Mouse (Mus musculus): Measurements from ENCODE around the gene Vti1a. TPM values are rescaled to one million over a fixed set of nuclear protein-coding genes. Genes with fewer than 3 reads are reported as not detected.
A peak's percentile ranks its signal among the peaks of the same experiment; 100 is the strongest.

The Vti1a gene
- polyA plus RNA-seq, 1 experiment from 2014 or later: 28.7 TPM

DNA sequence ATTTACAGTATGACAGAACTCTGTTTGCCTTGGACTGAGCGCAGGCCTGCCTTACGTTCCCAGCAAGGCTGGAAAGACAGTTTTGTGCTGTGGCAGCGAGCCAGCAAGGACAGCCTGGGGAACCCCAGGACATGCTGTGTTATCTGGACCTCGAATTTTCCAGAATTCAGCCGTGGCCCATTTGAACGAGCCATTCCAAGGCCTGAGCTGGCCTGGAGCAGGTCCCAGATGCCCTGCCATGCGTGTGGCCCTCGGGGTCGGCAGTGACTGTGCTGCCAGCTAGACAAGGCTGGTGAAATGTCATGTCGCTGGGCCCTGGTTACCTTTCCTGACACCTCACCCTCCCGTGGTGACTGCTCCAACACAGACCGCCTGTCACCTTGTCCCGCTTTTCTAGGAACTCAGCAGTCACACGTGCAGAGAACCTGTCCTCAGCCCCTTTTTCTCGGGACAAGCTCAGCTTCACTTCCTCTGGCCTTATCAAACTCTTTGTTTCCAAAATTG is 247.1 kb downstream of the Vti1a start:
- WGBS: 62% methylated on average over 15 of the region's 15 CpGs
- Histone ChIP-seq H3K36me3 (ENCODE audit: insufficient read depth, low read length) (no peaks in the 10 kb centered on the region), H3K4me2 (replicated peaks; ENCODE audit: low read depth, low read length) (no peak overlapping the region), H3K9ac (replicated peaks; ENCODE audit: low read length) (no peak overlapping the region), H3K4me3 (ENCODE audit: low read length) (no peak overlapping the region), H3K4me1 (ENCODE audit: insufficient read depth, low read length) (peaks cover 16% of the 10 kb centered on the region; the same call in 1 of the 2 replicates), H3K27me3 (ENCODE audit: insufficient read depth, low read length) (no peaks in the 10 kb centered on the region), H3K9me3 (ENCODE audit: low read length) (no peaks in the 10 kb centered on the region), H3K27ac (ENCODE audit: low read length) (no peak overlapping the region)
- ATAC-seq (ENCODE audit: low FRiP score, low TSS enrichment): 0 out of 2 replicates have a peak, but pooled peaks have one; percentile 35

DNA sequence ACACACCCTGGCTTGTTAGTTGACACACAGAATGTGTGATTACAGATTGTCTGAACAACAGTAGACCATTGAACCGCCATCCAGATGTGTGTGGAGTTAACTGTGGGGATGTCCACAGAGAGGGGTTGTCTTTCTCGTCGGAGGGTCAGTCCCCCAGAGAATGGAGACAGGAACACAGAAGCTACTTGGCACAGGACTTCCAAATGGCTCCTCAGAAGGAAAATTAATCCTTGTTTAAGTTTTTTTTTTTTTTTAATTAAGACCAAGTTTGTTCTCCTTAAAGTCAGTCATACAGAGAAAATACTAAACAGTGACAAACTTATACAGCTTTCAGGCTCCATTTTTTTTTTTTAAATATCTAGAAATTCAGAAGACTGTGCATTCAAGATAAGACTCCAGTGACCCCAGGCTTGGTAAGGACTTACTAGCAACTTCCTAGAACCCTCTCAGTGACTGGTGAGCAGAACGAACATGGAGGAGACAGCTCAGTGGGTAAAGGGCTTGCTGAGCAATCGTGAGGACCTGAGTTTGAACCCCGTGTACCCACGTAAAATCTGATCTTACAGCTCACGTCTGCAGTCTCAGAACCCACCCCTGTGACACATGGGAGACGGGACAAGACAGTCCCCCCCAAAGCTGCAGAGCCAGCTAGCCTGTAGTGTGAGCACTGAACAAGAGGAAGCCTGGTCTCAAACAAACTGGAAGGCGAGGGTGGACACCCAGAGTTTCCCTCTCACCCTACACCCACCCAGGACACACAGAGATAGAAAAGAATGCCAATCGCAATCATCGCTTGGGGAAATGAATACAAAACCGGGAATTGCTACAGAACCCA is 248.2 kb downstream of the Vti1a start:
- 87% methylated on average over 13 of the region's 13 CpGs for WGBS
- H3K4me3 ChIP-seq (ENCODE audit: low read length): no peak overlapping the region
- no peak overlapping the region for H3K27ac ChIP-seq (ENCODE audit: low read length)
- no peaks in the 10 kb centered on the region for H3K36me3 ChIP-seq (ENCODE audit: insufficient read depth, low read length)
- no peaks in the 10 kb centered on the region for H3K27me3 ChIP-seq (ENCODE audit: insufficient read depth, low read length)
- peaks cover 16% of the 10 kb centered on the region; the same call in 1 of the 2 replicates for H3K4me1 ChIP-seq (ENCODE audit: insufficient read depth, low read length)
- no peak for ATAC-seq (ENCODE audit: low FRiP score, low TSS enrichment)
- H3K9ac ChIP-seq (replicated peaks; ENCODE audit: low read length): no peak overlapping the region
- no peak overlapping the region for H3K4me2 ChIP-seq (replicated peaks; ENCODE audit: low read depth, low read length)
- no peaks in the 10 kb centered on the region for H3K9me3 ChIP-seq (ENCODE audit: low read length)

DNA sequence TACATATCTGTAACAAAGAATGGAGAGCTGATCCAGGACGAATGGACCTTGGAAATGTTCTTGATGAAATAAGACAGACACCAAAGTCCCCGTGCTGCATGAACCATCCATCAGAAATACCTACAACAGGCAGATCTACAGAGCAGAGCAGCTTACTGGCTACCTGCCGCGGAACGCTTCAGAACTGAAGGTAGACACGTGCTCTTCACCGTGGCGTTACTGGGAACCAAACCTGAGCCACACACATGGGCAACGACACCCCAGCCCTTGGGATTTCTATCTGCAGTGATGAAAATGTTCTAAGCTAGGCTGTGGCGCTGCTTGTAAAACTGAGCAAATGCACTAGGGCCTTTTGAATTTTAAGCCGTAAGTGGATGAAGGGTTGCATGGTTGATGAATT is 249.0 kb downstream of the Vti1a start:
- WGBS: 93% methylated on average over 11 of the region's 11 CpGs
- ATAC-seq (ENCODE audit: low FRiP score, low TSS enrichment): no peak

GRCm38 (mm10) chr19:55565523-55566369 is 249.7 kb downstream of the Vti1a start:
- Histone ChIP-seq H3K9ac (replicated peaks; ENCODE audit: low read length) (no peak overlapping the region), H3K27ac (ENCODE audit: low read length) (no peak overlapping the region), H3K27me3 (ENCODE audit: insufficient read depth, low read length) (no peaks in the 10 kb centered on the region), H3K9me3 (ENCODE audit: low read length) (no peaks in the 10 kb centered on the region), H3K4me3 (ENCODE audit: low read length) (no peak overlapping the region), H3K4me1 (ENCODE audit: insufficient read depth, low read length) (peaks cover 17% of the 10 kb centered on the region), H3K36me3 (ENCODE audit: insufficient read depth, low read length) (no peaks in the 10 kb centered on the region), H3K4me2 (replicated peaks; ENCODE audit: low read depth, low read length) (no peak overlapping the region)
- WGBS: 58% methylated on average over 6 of the region's 6 CpGs
- ATAC-seq (ENCODE audit: low FRiP score, low TSS enrichment): no peak

More for the DNA sequence above, 249.0 kb downstream of the Vti1a start:
- Histone ChIP-seq H3K27me3 (ENCODE audit: insufficient read depth, low read length) (no peaks in the 10 kb centered on the region), H3K4me1 (ENCODE audit: insufficient read depth, low read length) (peaks cover 16% of the 10 kb centered on the region; the same call in 1 of the 2 replicates), H3K4me3 (ENCODE audit: low read length) (no peak overlapping the region), H3K4me2 (replicated peaks; ENCODE audit: low read depth, low read length) (no peak overlapping the region), H3K9ac (replicated peaks; ENCODE audit: low read length) (no peak overlapping the region), H3K9me3 (ENCODE audit: low read length) (no peaks in the 10 kb centered on the region), H3K27ac (ENCODE audit: low read length) (no peak overlapping the region), H3K36me3 (ENCODE audit: insufficient read depth, low read length) (no peaks in the 10 kb centered on the region)

- no peak for ATAC-seq (ENCODE audit: low FRiP score, low TSS enrichment)
- 65% methylated on average over 7 of the region's 7 CpGs for WGBS
- no peaks in the 10 kb centered on the region for H3K36me3 ChIP-seq (ENCODE audit: insufficient read depth, low read length)
- H3K9me3 ChIP-seq (ENCODE audit: low read length): no peaks in the 10 kb centered on the region
- H3K4me1 ChIP-seq (ENCODE audit: insufficient read depth, low read length): peaks cover 20% of the 10 kb centered on the region
- no peak overlapping the region for H3K4me3 ChIP-seq (ENCODE audit: low read length)
- H3K4me2 ChIP-seq (replicated peaks; ENCODE audit: low read depth, low read length): no peak overlapping the region
- no peaks in the 10 kb centered on the region for H3K27me3 ChIP-seq (ENCODE audit: insufficient read depth, low read length)
- H3K9ac ChIP-seq (replicated peaks; ENCODE audit: low read length): no peak overlapping the region
- no peak overlapping the region for H3K27ac ChIP-seq (ENCODE audit: low read length)
Observed at GRCm38 (mm10) chr19:55569114-55569513, 253.0 kb downstream of the Vti1a start.

- ATAC-seq (ENCODE audit: low FRiP score, low TSS enrichment): no peak
- Histone ChIP-seq H3K9ac (replicated peaks; ENCODE audit: low read length) (no peak overlapping the region), H3K4me2 (replicated peaks; ENCODE audit: low read depth, low read length) (no peak overlapping the region), H3K4me1 (ENCODE audit: insufficient read depth, low read length) (peaks cover 20% of the 10 kb centered on the region), H3K27ac (ENCODE audit: low read length) (peak overlapping the region; percentile 47; the same call in 1 of the 2 replicates), H3K27me3 (ENCODE audit: insufficient read depth, low read length) (no peaks in the 10 kb centered on the region), H3K9me3 (ENCODE audit: low read length) (no peaks in the 10 kb centered on the region), H3K4me3 (ENCODE audit: low read length) (no peak overlapping the region), H3K36me3 (ENCODE audit: insufficient read depth, low read length) (no peaks in the 10 kb centered on the region)
- WGBS: 88% methylated on average over 12 of the region's 12 CpGs
Observed at GRCm38 (mm10) chr19:55569894-55570293, 253.8 kb downstream of the Vti1a start.

DNA sequence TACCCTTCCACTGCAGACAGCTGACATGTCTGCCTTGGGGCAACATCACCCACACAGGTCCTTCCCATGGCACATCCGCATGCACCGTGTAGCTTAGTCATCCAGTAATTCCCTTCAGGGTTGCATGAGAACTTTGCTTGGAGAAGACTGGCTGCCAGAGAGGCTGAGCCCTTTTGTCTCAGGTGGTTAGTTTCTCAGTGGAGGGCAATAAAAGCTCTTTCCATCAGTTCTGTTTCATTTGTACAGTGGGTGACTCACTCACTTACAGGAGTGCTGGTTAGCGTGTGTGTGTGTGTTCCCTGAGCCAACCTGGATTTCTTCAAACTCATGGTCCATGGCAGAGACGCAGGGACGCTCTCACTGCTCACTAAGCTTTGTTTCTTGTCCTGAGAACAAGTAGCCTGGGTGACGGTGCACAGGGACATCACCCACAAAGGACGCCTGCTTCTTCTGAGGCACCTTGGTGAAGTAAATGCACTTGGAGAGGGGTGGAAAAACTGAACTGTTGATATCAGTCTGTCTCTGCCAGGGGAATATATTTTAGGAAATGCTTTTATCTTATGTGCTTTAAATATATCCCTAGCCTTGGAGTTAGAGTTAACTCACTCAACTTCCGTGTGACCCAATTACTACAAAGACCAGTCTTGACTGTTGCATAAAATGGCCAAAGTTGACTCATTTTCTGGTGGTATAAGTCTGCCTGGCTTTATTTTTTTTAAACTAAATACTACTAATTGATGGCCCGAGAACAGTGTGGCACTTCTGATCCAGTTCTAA is 254.6 kb downstream of the Vti1a start:
- Histone ChIP-seq H3K4me1 (ENCODE audit: insufficient read depth, low read length) (peaks cover 20% of the 10 kb centered on the region), H3K27ac (ENCODE audit: low read length) (peak overlapping the region; percentile 47; the same call in 1 of the 2 replicates), H3K27me3 (ENCODE audit: insufficient read depth, low read length) (no peaks in the 10 kb centered on the region), H3K4me2 (replicated peaks; ENCODE audit: low read depth, low read length) (no peak overlapping the region), H3K4me3 (ENCODE audit: low read length) (no peak overlapping the region), H3K36me3 (ENCODE audit: insufficient read depth, low read length) (no peaks in the 10 kb centered on the region), H3K9me3 (ENCODE audit: low read length) (no peaks in the 10 kb centered on the region), H3K9ac (replicated peaks; ENCODE audit: low read length) (no peak overlapping the region)
- 75% methylated on average over 9 of the region's 9 CpGs for WGBS
- no peak for ATAC-seq (ENCODE audit: low FRiP score, low TSS enrichment)

DNA sequence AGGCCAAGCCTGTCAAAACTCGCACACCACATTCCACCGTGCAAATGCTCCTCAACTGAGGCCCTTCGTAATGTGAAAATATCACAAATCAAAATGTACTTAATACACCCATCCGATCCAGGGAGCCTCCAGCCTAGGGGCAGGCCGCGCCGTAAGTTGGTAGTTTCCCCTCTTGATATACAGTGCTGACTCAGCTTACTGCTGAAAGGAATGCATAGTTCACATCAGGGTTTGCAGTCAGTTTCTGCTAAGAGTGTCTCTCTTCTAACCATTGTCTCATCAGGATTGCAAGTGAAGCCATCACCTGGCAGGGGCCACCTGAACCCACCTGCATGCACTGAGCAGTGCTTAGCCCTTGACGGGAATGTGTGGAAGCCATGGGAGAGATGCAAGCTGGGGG is 255.4 kb downstream of the Vti1a start:
- H3K27ac ChIP-seq (ENCODE audit: low read length): peak overlapping the region; percentile 25; the same call in 1 of the 2 replicates
- 79% methylated on average over 8 of the region's 8 CpGs for WGBS
- H3K4me3 ChIP-seq (ENCODE audit: low read length): no peak overlapping the region
- ATAC-seq (ENCODE audit: low FRiP score, low TSS enrichment): no peak; the same call in 1 of the 2 replicates
- peaks cover 20% of the 10 kb centered on the region for H3K4me1 ChIP-seq (ENCODE audit: insufficient read depth, low read length)
- no peaks in the 10 kb centered on the region for H3K36me3 ChIP-seq (ENCODE audit: insufficient read depth, low read length)
- no peaks in the 10 kb centered on the region for H3K27me3 ChIP-seq (ENCODE audit: insufficient read depth, low read length)
- H3K4me2 ChIP-seq (replicated peaks; ENCODE audit: low read depth, low read length): no peak overlapping the region
- H3K9ac ChIP-seq (replicated peaks; ENCODE audit: low read length): no peak overlapping the region
- H3K9me3 ChIP-seq (ENCODE audit: low read length): no peaks in the 10 kb centered on the region
